Mouse (Mus musculus) ES-E14 (cell line): ENCODE measurements around the gene Parp6. TPM values are rescaled to one million over a fixed set of nuclear protein-coding genes. Genes with fewer than 3 reads are reported as not detected.

Source experiments
- DNase-seq: peaks from one replicate; pipeline ENCODE4 v3.0.0-alpha.2; 2013; ENCODE audit warnings: low read depth, low spot score
- H3K27ac ChIP-seq: 2 replicates; pipeline ENCODE4 v1.5.1; 2012; ENCODE audit warnings: low read depth, mild to moderate bottlenecking, low read length, moderate library complexity, mixed read lengths; ENCODE audit not compliant: poor library complexity, insufficient read depth, severe bottlenecking
- H3K36me3 ChIP-seq: 2 replicates; pipeline ENCODE4 v1.6.1; 2012; ENCODE audit warnings: mild to moderate bottlenecking, low read length, moderate library complexity, mixed read lengths; ENCODE audit not compliant: control insufficient read depth, poor library complexity, insufficient read depth, severe bottlenecking
- H3K4me1 ChIP-seq, 2 experiments: fragments of 150-350 bp in 1 of 2; sonication (generic) in 1 of 2; 2 replicates each; pipeline ENCODE4 v1.6.1; 2012; ENCODE audit warnings: low read length in 2 of 2, mild to moderate bottlenecking in 1 of 2, mixed read lengths in 1 of 2; ENCODE audit not compliant: control insufficient read depth in 2 of 2, insufficient read depth in 2 of 2, poor library complexity in 1 of 2
- H3K4me3 ChIP-seq, 2 experiments: fragments of 150-350 bp in 1 of 2; sonication (generic) in 1 of 2; 2 replicates each; pipeline ENCODE4 v1.5.1; 2012; ENCODE audit warnings: low read length in 2 of 2, low read depth in 1 of 2, mild to moderate bottlenecking in 1 of 2, mixed read lengths in 1 of 2; ENCODE audit not compliant: insufficient read depth in 1 of 2, poor library complexity in 1 of 2, severe bottlenecking in 1 of 2
- H3K9ac ChIP-seq: 2 replicates; pipeline ENCODE4 v1.6.1; 2012; ENCODE audit warnings: low read depth, mild to moderate bottlenecking, low read length, mixed read lengths; ENCODE audit not compliant: poor library complexity, insufficient read depth, severe bottlenecking
- H3K9me3 ChIP-seq: fragments of 150-350 bp; sonication (generic); 2 replicates; pipeline ENCODE4 v1.6.1; 2012; ENCODE audit warnings: low read depth, mild to moderate bottlenecking, low read length; ENCODE audit not compliant: control insufficient read depth, insufficient read depth
- CHD2 ChIP-seq: IDR thresholded peaks from 2 replicates; pipeline ENCODE4 v1.6.1; 2014; ENCODE audit warnings: mild to moderate bottlenecking, low read depth, low read length, inconsistent platforms
- HCFC1 ChIP-seq: IDR thresholded peaks from 2 replicates; pipeline ENCODE4 v1.6.1; 2012; ENCODE audit warnings: low read length, inconsistent platforms, borderline replicate concordance; ENCODE audit not compliant: insufficient read depth
- MAFK ChIP-seq: IDR thresholded peaks from 2 replicates; pipeline ENCODE4 v1.6.1; 2014; ENCODE audit warnings: mild to moderate bottlenecking, low read depth, low read length, inconsistent platforms; ENCODE audit not compliant: insufficient read depth
- ZC3H11A ChIP-seq: IDR thresholded peaks from 2 replicates; pipeline ENCODE4 v1.6.1; 2012; ENCODE audit warnings: low read depth, mild to moderate bottlenecking, inconsistent platforms, low read length, borderline replicate concordance
- ZNF384 ChIP-seq: IDR thresholded peaks from 2 replicates; pipeline ENCODE4 v1.6.1; 2012; ENCODE audit warnings: low read depth, low read length, inconsistent platforms
- in situ Hi-C, 2 experiments: fragments of 600-800 bp; cut with MboI; formaldehyde crosslinking; loops; one replicate each; pipeline ENCODE4 v1.15.1; 2025; ENCODE audit warnings: low sequenced_read_pairs in 2 of 2, inconsistent platforms in 1 of 2; ENCODE audit not compliant: unreplicated experiment in 2 of 2
- total RNA-seq: library from RNA; depleted of rRNA; stranded (reverse); fragments of 300-350 nt; gene quantifications from 2 replicates; pipeline ENCODE4 v1.2.3, GENCODE M21; 2012; rRNA removed

Gene Parp6
- total RNA-seq, 1 experiment: 7.9 TPM

DNA sequence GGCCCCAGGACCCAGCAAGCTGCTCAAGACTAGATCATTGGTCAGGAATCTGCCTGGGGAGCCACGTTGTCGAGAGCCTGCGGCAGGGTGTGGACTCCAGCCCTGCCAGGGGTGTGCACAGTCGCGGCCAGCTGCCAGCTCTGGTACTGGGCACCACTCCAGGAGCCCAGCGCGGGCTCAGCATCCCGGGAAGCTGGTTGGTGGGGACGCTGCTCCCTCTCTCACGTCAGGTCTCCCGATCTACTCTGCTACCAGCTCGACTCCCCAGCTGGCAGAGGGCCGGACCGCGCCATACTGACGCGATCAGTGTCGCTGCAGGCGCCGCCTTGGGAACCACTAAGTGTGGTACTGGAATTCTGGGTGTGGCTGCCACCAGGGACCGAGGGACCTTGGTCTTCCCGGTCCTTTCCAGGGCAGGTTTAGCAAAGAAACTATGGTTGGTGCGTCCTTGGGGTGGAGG, 74.6 kb downstream of the Parp6 start:
- TF ChIP-seq CHD2 (no peak), HCFC1 (no peak), MAFK (no peak), ZNF384 (no peak), ZC3H11A (no peak)
- peaks cover 2 to 23% of the 10 kb centered on the region in 2 experiments; a peak in 1 of 4 replicates for H3K4me1 ChIP-seq
- no peaks in the 10 kb centered on the region for H3K9me3 ChIP-seq
- in situ Hi-C loops: no loop called here
- H3K36me3 ChIP-seq: no peaks in the 10 kb centered on the region
- H3K27ac ChIP-seq: no peak overlapping the region
- peak overlapping the region; percentile 49 to 62 for H3K4me3 ChIP-seq
- H3K9ac ChIP-seq: peak overlapping the region; percentile 48
- no peak for DNase-seq

- no peak for DNase-seq
- no peak overlapping the region for H3K27ac ChIP-seq
- H3K4me3 ChIP-seq: peak overlapping the region; percentile 49 to 62
- H3K9ac ChIP-seq: peak overlapping the region; percentile 48
- no peaks in the 10 kb centered on the region for H3K9me3 ChIP-seq
- peaks cover 2 to 20% of the 10 kb centered on the region in 2 experiments; a peak in 1 of 4 replicates for H3K4me1 ChIP-seq
- H3K36me3 ChIP-seq: no peaks in the 10 kb centered on the region
- no peak for TF ChIP-seq ZC3H11A
- TF ChIP-seq CHD2: no peak
- no peak for TF ChIP-seq HCFC1
- TF ChIP-seq MAFK: no peak
- TF ChIP-seq ZNF384: no peak
- in situ Hi-C loops: no loop called here
Measured at GRCm38 (mm10) chr9:59692145-59692544, 75.1 kb downstream of the Parp6 start.

DNA sequence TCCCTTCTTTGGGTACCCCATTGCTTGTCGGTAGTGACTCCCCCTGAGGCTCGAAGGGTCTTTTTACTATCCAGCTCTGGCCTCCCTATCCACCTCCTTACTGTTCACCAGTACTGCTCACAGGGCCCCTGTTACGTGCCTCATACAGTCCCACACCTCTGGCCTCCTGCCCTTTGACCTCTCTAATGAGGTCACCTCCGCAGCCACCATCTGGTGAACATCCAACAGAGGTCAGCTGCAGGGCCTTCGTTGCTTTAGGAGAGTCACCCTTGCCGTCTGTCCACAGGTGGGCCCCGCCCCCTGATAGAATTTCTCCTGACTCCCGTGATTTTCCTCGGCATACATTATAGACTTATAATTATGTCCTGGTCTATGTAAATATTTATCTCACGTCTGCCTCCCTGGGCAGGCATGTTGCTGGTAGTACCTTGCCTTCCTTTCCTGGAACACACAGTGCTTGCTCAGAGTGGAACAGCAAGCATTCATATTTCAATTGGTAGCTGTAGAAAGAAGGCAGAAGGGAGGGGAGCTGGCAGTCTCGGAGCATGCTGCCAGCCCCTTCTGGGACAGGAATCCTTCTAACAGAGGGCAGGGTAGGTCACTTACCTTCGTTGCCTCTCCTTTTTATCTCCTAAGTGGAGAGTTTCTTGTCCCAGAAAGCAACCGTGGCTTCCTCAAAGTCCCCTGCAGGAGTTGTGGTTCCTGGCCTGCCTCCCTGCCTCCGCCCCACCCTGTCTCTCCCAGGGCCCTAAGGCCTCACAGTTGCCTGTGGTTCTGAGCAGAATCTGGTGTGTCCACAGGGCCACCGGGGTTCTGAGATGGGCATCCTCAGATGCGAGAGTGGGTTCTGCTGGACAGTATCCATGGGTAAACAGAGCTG, 77.7 kb downstream of the Parp6 start:
- no peak for TF ChIP-seq HCFC1
- no peak for TF ChIP-seq ZNF384
- no peak for TF ChIP-seq ZC3H11A
- no peak for TF ChIP-seq CHD2
- TF ChIP-seq MAFK: no peak
- H3K9ac ChIP-seq: no peak overlapping the region
- no peaks in the 10 kb centered on the region for H3K36me3 ChIP-seq
- no peak overlapping the region for H3K27ac ChIP-seq
- peaks cover 2 to 18% of the 10 kb centered on the region in 2 experiments; a peak in 1 of 4 replicates for H3K4me1 ChIP-seq
- DNase-seq: no peak
- no peaks in the 10 kb centered on the region for H3K9me3 ChIP-seq
- in situ Hi-C loops: no loop called here
- H3K4me3 ChIP-seq: no peak overlapping the region

DNA sequence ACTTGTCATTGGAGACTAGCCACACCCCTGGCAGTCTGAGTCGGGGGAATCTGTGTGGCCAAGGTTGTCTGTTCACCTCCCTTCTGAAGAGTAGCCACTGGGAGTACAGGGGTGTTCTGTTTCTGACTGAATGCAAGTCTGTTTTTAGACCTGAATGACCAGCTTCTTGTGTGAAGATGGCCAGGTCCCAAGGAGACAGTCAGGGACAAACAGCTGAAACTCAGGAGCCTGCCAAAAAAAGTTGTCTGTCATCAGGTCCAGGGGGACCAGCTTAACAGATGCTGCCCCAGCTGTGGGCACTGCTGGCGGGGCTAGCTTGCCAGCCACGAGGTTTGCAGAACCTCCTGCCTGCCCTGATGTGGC, 78.3 kb downstream of the Parp6 start:
- DNase-seq: no peak
- TF ChIP-seq CHD2: no peak
- H3K27ac ChIP-seq: no peak overlapping the region

DNA sequence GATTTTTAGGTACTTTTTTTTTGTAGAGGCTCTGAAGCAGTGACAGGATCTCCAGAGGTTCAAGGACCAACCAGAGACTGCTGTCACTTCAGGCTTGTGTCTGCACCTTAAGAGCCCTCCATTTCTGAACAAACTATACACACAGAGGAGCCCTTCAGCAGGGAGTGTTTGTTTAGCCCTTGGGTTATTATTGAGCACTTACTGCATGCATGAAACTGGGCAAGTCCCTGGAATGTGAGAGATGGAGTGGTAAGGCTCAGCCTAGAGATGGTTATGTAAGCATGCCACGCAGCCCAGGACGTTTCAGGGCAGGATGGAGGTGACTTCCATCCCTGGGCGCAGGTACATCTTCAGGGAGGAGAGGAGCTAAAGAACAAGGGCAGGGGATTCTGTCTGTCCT, 79.3 kb downstream of the Parp6 start:
- H3K4me1 ChIP-seq: peaks cover 2 to 16% of the 10 kb centered on the region in 2 experiments; a peak in 1 of 4 replicates
- no peak for DNase-seq
- H3K9me3 ChIP-seq: no peaks in the 10 kb centered on the region
- no peak overlapping the region for H3K9ac ChIP-seq
- in situ Hi-C loops: no loop called here
- no peak overlapping the region for H3K4me3 ChIP-seq
- H3K27ac ChIP-seq: no peak overlapping the region
- H3K36me3 ChIP-seq: no peaks in the 10 kb centered on the region
- no peak for TF ChIP-seq MAFK
- no peak for TF ChIP-seq CHD2
- TF ChIP-seq HCFC1: no peak

More for the DNA sequence above, 78.3 kb downstream of the Parp6 start:
- Histone ChIP-seq H3K36me3 (no peaks in the 10 kb centered on the region), H3K4me1 (peaks cover 2 to 18% of the 10 kb centered on the region in 2 experiments; a peak in 1 of 4 replicates), H3K9ac (no peak overlapping the region), H3K9me3 (no peaks in the 10 kb centered on the region), H3K4me3 (no peak overlapping the region)
- in situ Hi-C loops: no loop called here

Other genes with a start within 250 kb of the Parp6 start
- 75.5 and 84.6 TPM in 2 replicates for gene Arih1, start 130.7 kb upstream of the Parp6 start, total RNA-seq
- gene Hexa, start 77.7 kb upstream of the Parp6 start, total RNA-seq: 45.0 and 63.6 TPM in 2 replicates
- gene Tmem202, start 77.4 kb upstream of the Parp6 start, total RNA-seq: 0.74 TPM in 1 of 2 replicates, not detected in the other
- 0.13 and 0.32 TPM in 2 replicates for gene Celf6, start 39.4 kb upstream of the Parp6 start, total RNA-seq
- gene Pkm, start 39.1 kb downstream of the Parp6 start, total RNA-seq: 2,243 and 2,388 TPM in 2 replicates
- gene Gramd2, start 62.9 kb downstream of the Parp6 start, total RNA-seq: 3.0 and 3.5 TPM in 2 replicates
- gene Senp8, start 133.4 kb downstream of the Parp6 start, total RNA-seq: 5.0 and 6.1 TPM in 2 replicates
- 13.0 and 17.0 TPM in 2 replicates for gene Myo9a, start 133.6 kb downstream of the Parp6 start, total RNA-seq